Mouse (Mus musculus): ENCODE measurements around the gene Olfr346. TPM values are rescaled to one million over a fixed set of nuclear protein-coding genes. Genes with fewer than 3 reads are reported as not detected.

The Olfr346 gene
- polyA plus RNA-seq (2012; ENCODE audit: insufficient read depth, low replicate concordance) = not detected in 2 replicates

GRCm38 (mm10) chr2:36685488-36685887, at the start of gene Olfr346:
Gene Olfr346 (plus strand): TSS chr2:36685788.
- TF ChIP-seq FLI1 (IDR thresholded peaks at IDR 0.05; ENCODE audit: low read length) (no peak), GATA1 (IDR thresholded peaks at IDR 0.05; ENCODE audit: borderline replicate concordance, low read length) (no peak)
- H3K4me3 ChIP-seq (replicated peaks) = no peak within 1 kb of the TSS
- H3K4me1 ChIP-seq = no peaks in the 10 kb centered on the region
- no peaks in the 10 kb centered on the region for H3K9me3 ChIP-seq
- no peaks in the 10 kb centered on the region for H3K27me3 ChIP-seq (replicated peaks)
- H3K36me3 ChIP-seq (replicated peaks; ENCODE audit: low read length) = no peaks in the 10 kb centered on the region

GRCm38 (mm10) chr2:36639741-36640140, 45.8 kb upstream of the Olfr346 start, which contains the start of gene Olfr345:
Gene Olfr345 (plus strand): TSS chr2:36640041.
- H3K27me3 ChIP-seq (replicated peaks) = no peaks in the 10 kb centered on the region
- TF ChIP-seq GATA1 (IDR thresholded peaks at IDR 0.05; ENCODE audit: borderline replicate concordance, low read length) (no peak), FLI1 (IDR thresholded peaks at IDR 0.05; ENCODE audit: low read length) (no peak)

GRCm38 (mm10) chr2:36731602-36732001, 46.0 kb downstream of the Olfr346 start, which contains the start of gene Olfr347:
Gene Olfr347 (plus strand): TSS chr2:36731902.
- H3K9me3 ChIP-seq = no peaks in the 10 kb centered on the region
- H3K4me1 ChIP-seq = no peaks in the 10 kb centered on the region
- H3K36me3 ChIP-seq (replicated peaks; ENCODE audit: low read length) = no peaks in the 10 kb centered on the region
- no peaks in the 10 kb centered on the region for H3K27me3 ChIP-seq (replicated peaks)
- no peak within 1 kb of the TSS for H3K4me3 ChIP-seq (replicated peaks)
- TF ChIP-seq FLI1 (IDR thresholded peaks at IDR 0.05; ENCODE audit: low read length) = no peak

More at GRCm38 (mm10) chr2:36639741-36640140, 45.8 kb upstream of the Olfr346 start, which contains the start of gene Olfr345:
- no peaks in the 10 kb centered on the region for H3K4me1 ChIP-seq
- peaks cover 4% of the 10 kb centered on the region; the same call in 1 of the 2 replicates for H3K9me3 ChIP-seq
- H3K4me3 ChIP-seq (replicated peaks) = no peak within 1 kb of the TSS
- no peaks in the 10 kb centered on the region for H3K36me3 ChIP-seq (replicated peaks; ENCODE audit: low read length)

GRCm38 (mm10) chr2:36736226-36736625, 50.6 kb downstream of the Olfr346 start:
- no peaks in the 10 kb centered on the region for H3K4me1 ChIP-seq
- no peaks in the 10 kb centered on the region for H3K27me3 ChIP-seq (replicated peaks)
- H3K9me3 ChIP-seq = 0 out of 2 replicates have a peak, but pooled peaks cover 4% of the 10 kb centered on the region
- no peaks in the 10 kb centered on the region for H3K36me3 ChIP-seq (replicated peaks; ENCODE audit: low read length)
- TF ChIP-seq GATA1 (IDR thresholded peaks at IDR 0.05; ENCODE audit: borderline replicate concordance, low read length) (no peak), FLI1 (IDR thresholded peaks at IDR 0.05; ENCODE audit: low read length) (no peak)
- H3K4me3 ChIP-seq (replicated peaks) = no peak overlapping the region

Other genes with a start within 250 kb of the Olfr346 start
- not detected in 2 replicates for gene Olfr340, start 233.2 kb upstream of the Olfr346 start, polyA plus RNA-seq (2012; ENCODE audit: insufficient read depth, low replicate concordance)
- gene Olfr341, start 203.3 kb upstream of the Olfr346 start, polyA plus RNA-seq (2012; ENCODE audit: insufficient read depth, low replicate concordance) = not detected in 2 replicates
- not detected in 2 replicates for gene Olfr342, start 160.8 kb upstream of the Olfr346 start, polyA plus RNA-seq (2012; ENCODE audit: insufficient read depth, low replicate concordance)
- gene Olfr344, start 119.1 kb upstream of the Olfr346 start, polyA plus RNA-seq (2012; ENCODE audit: insufficient read depth, low replicate concordance) = not detected in 2 replicates
- not detected in 2 replicates for gene Olfr345, start 45.7 kb upstream of the Olfr346 start, polyA plus RNA-seq (2012; ENCODE audit: insufficient read depth, low replicate concordance)
- not detected in 2 replicates for gene Olfr347, start 46.1 kb downstream of the Olfr346 start, polyA plus RNA-seq (2012; ENCODE audit: insufficient read depth, low replicate concordance)
- not detected in 2 replicates for gene Olfr348, start 98.5 kb downstream of the Olfr346 start, polyA plus RNA-seq (2012; ENCODE audit: insufficient read depth, low replicate concordance)
- not detected in 2 replicates for gene Olfr50, start 104.8 kb downstream of the Olfr346 start, polyA plus RNA-seq (2012; ENCODE audit: insufficient read depth, low replicate concordance)
- gene Olfr3, start 131.2 kb downstream of the Olfr346 start, polyA plus RNA-seq (2012; ENCODE audit: insufficient read depth, low replicate concordance) = not detected in 2 replicates
- gene Olfr350, start 160.5 kb downstream of the Olfr346 start, polyA plus RNA-seq (2012; ENCODE audit: insufficient read depth, low replicate concordance) = not detected in 2 replicates
- not detected in 2 replicates for gene Olfr351, start 176.9 kb downstream of the Olfr346 start, polyA plus RNA-seq (2012; ENCODE audit: insufficient read depth, low replicate concordance)
- not detected in 2 replicates for gene Olfr352, start 182.7 kb downstream of the Olfr346 start, polyA plus RNA-seq (2012; ENCODE audit: insufficient read depth, low replicate concordance)
- gene Olfr353, start 207.1 kb downstream of the Olfr346 start, polyA plus RNA-seq (2012; ENCODE audit: insufficient read depth, low replicate concordance) = not detected in 2 replicates
- not detected in 2 replicates for gene Olfr354, start 219.9 kb downstream of the Olfr346 start, polyA plus RNA-seq (2012; ENCODE audit: insufficient read depth, low replicate concordance)
- not detected in 2 replicates for gene Olfr355, start 243.1 kb downstream of the Olfr346 start, polyA plus RNA-seq (2012; ENCODE audit: insufficient read depth, low replicate concordance)

Measured in megakaryocyte, embryonic 14.5 days (primary cell).